Mouse (Mus musculus): ENCODE results near the gene Olfr670.

GRCm38 (mm10) chr7:104927957-104928356, 34.5 kb downstream of the Olfr670 start, which contains the start of gene Olfr668:
- no peak for TF ChIP-seq POLR2A (IDR thresholded peaks at IDR 0.05; ENCODE audit: low read depth, low read length)
- TF ChIP-seq CTCF (conservative IDR thresholded peaks at IDR 0.05; ENCODE audit: insufficient read depth, insufficient read length, low read depth, low read length) = no peak

Data from kidney, adult 2 months (tissue).